Mouse (Mus musculus) cerebellum, adult 9-10 months (tissue): ENCODE measurements around the gene Nhp2.
"Not testable (repeated sequence)": the region's sequence is repeated elsewhere in the genome, so short reads cannot be mapped to it uniquely, and the experiment has no call there.

Source experiments
- DNase-seq: peaks from one replicate; pipeline ENCODE4 v3.0.0; 2022

The Nhp2 gene

DNA sequence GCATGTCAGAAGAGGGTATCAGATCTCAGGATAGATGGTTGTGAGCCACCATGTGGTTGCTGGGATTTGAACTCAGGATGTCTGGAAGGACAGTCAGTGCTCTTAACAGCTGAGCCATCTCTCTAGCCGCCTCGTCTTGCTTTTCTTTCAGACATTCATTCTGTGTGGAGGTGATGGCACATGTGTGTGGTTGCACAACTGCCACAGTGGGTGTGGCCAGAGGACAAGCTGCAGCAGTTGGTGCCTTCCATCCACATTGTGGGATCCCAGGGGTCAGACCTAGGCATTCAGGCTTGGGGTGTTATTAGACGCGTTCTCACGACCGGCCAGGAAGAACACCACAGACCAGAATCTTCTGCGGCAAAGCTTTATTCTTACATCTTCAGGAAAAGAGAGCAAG is 45.2 kb downstream of the Nhp2 start:
- not testable (repeated sequence) for DNase-seq

DNA sequence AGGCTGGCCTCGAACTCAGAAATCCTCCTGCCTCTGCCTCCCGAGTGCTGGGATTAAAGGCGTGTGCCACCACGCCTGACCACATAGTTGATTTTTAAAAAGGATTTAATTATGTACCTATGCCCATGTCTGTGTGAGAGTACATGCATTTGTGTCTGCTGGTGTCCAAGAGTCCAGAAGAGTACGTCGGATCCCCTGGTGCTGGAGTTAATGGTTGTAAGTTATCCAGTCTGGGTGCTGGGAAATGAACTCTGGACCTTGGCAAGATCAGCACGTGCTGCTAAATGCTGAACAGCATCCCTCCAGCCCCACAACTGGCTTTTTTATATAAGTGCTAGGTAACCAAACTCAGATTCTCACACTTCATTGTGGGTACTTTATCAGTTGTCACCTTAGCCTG is 51.3 kb downstream of the Nhp2 start:
- no peak for DNase-seq

DNA sequence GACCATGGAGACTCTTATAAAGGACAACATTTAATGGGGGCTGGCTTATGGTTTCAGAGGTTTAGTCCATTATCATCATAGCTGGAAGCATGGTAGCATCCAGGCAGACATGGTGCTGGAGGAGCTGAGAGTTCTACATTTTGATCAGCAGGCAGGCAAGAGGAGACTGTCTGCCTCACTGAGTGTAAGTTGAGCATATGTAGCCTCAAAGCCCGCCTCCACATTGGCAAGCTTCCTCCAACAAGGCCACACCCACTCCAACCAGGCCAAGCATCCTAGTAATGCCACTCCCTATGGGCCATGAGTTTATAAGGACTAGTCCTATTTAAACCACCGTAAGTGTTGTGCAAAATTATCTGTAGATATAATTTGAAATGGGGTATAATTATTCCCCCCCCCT is 51.8 kb downstream of the Nhp2 start:
- no peak for DNase-seq

DNA sequence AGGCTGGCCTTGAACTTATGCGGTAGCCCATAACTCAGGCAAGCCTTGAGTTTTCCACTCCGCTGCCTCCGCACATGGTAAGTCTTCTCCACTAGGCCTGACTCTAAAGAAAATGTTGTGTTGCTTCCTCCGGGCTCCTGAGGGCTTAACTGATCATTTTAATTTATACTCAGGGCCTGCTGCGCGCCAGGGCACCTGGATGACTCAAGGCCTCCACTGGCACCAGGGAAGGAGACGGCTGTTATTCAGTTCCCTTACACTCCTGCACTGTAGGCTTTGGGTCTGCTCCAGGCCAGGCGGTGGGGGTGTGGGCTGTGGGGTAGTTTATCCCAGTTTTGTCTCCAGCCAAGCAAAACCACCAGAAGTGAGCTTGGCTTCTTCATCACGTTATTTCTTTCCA is 53.8 kb downstream of the Nhp2 start:
- no peak for DNase-seq
